Mouse (Mus musculus): ENCODE results near the gene Gga2. TPM values are rescaled to one million over a fixed set of nuclear protein-coding genes. Genes with fewer than 3 reads are reported as not detected.

Gene Gga2
- total and polyA plus RNA-seq, 3 experiments: 26.8 to 79.0 (median 27.4) TPM

DNA sequence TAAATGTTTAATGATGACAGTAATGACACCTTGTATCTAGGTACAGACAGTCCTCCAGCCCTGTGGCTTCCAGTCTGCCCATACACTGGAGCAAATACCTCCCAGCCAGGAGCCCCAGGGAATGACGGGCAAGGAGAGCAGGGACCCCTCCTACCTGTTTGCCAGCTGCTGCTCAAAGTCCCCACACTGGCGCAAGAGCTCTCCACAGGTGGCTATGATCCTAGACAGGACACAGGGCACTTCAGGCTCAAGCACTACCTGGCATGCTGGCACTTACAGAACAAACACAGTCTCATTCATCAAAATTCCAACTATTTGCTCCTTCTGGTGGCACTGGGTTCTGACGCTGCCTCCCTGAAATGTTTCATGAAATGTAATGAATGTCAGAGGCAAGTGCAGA lies 80.0 kb downstream of the Gga2 start:
- TF ChIP-seq MEF2A (IDR thresholded peaks at IDR 0.05; ENCODE audit: borderline replicate concordance, low read depth, low read length) (no peak), CTCF (conservative IDR thresholded peaks at IDR 0.05 in 1 of 2, IDR thresholded peaks at IDR 0.05 in 1 of 2; ENCODE audit: low read depth in 2 of 2, low read length in 2 of 2) (no peak), TBP (conservative IDR thresholded peaks at IDR 0.05; ENCODE audit: low read depth, low read length) (no peak), ZC3H11A (IDR thresholded peaks at IDR 0.05; ENCODE audit: low read depth, low read length) (no peak), TCF12 (IDR thresholded peaks at IDR 0.05; ENCODE audit: low read depth, low read length) (no peak), BHLHE40 (IDR thresholded peaks at IDR 0.05; ENCODE audit: low read depth, low read length) (no peak), RAD21 (IDR thresholded peaks at IDR 0.05; ENCODE audit: low read depth, low read length) (no peak), NRF1 (IDR thresholded peaks at IDR 0.05; ENCODE audit: low read depth, low read length) (no peak), HCFC1 (IDR thresholded peaks at IDR 0.05; ENCODE audit: low read depth, low read length) (no peak), IRF4 (IDR thresholded peaks at IDR 0.05; ENCODE audit: low read depth, low read length) (no peak), ZKSCAN1 (IDR thresholded peaks at IDR 0.05; ENCODE audit: borderline replicate concordance, low read depth, low read length) (no peak), ELF1 (IDR thresholded peaks at IDR 0.05; ENCODE audit: low read depth, low read length) (no peak), ETS1 (conservative IDR thresholded peaks at IDR 0.05; ENCODE audit: low read depth, low read length) (no peak)
- Histone ChIP-seq H3K4me1 (ENCODE audit: control insufficient read depth in 1 of 2, insufficient read depth in 2 of 2) (peaks cover 0 to 13% of the 10 kb centered on the region in 2 experiments; a peak in 1 of 4 replicates), H3K27ac (ENCODE audit: insufficient read depth, low read depth) (no peak overlapping the region), H3K4me3 (replicated peaks in 1 of 3; ENCODE audit: low read depth in 2 of 3, low read length in 2 of 3, poor library complexity in 1 of 3) (no peak overlapping the region), H3K9me3 (replicated peaks; ENCODE audit: low read length) (no peaks in the 10 kb centered on the region), H3K27me3 (replicated peaks) (no peaks in the 10 kb centered on the region), H3K36me3 (replicated peaks in 1 of 2; ENCODE audit: control insufficient read depth in 1 of 2, insufficient read depth in 1 of 2, low read length in 1 of 2) (peaks cover 18 to 78% of the 10 kb centered on the region in 2 experiments), H3K9ac (ENCODE audit: insufficient read depth, low read depth) (no peak overlapping the region), H3K79me2 (replicated peaks; ENCODE audit: control insufficient read depth, extremely low read depth, insufficient read depth, poor library complexity, severe bottlenecking) (no peaks in the 10 kb centered on the region), H3K4me2 (ENCODE audit: insufficient read depth, low read depth, poor library complexity, severe bottlenecking) (no peak overlapping the region)
- in situ Hi-C loops (cut with MboI; ENCODE audit: low pct_ligation_motif_present, low pct_unique_long_range_greater_than_20kb, low sequenced_read_pairs): no loop called here
- dilution Hi-C loops (cut with MboI; ENCODE audit: extremely low pct_ligation_motif_present, extremely low pct_unique_long_range_greater_than_20kb, low sequenced_read_pairs): no loop called here
- DNase-seq (ENCODE audit: extremely low read depth): no peak

DNA sequence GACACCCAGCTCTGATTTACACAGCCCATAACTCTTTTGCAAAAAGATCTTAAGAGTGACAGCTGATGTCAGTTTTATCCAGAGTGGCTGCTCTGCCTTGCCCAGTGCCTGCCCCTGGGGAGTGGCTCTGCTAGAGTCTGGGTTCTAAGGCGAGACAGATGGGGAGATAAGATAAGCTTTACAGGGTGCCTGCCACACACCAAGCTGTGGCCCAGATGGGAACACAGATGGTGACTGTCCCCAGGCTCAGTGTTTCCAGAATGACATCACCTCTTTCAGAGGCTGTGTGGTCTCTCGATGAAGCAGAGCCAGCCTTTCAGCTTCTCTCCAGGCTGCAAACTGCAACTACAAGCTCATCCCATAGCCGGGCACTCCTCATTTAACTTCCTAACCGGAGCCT lies 81.3 kb downstream of the Gga2 start:
- H3K36me3 ChIP-seq (replicated peaks in 1 of 2; ENCODE audit: control insufficient read depth in 1 of 2, insufficient read depth in 1 of 2, low read length in 1 of 2): peaks cover 27 to 86% of the 10 kb centered on the region in 2 experiments
- in situ Hi-C loops (cut with MboI; ENCODE audit: low pct_ligation_motif_present, low pct_unique_long_range_greater_than_20kb, low sequenced_read_pairs): no loop called here

More for the DNA sequence above, 81.3 kb downstream of the Gga2 start:
- no peak overlapping the region for H3K9ac ChIP-seq (ENCODE audit: insufficient read depth, low read depth)
- TF ChIP-seq ETS1 (conservative IDR thresholded peaks at IDR 0.05; ENCODE audit: low read depth, low read length): peak; percentile 48
- TF ChIP-seq JUN (IDR thresholded peaks at IDR 0.05; ENCODE audit: insufficient read depth, low read depth, low read length): peak; percentile 14; the same call in 1 of the 2 replicates
- TF ChIP-seq EP300 (IDR thresholded peaks at IDR 0.05; ENCODE audit: low read length): no peak
- TF ChIP-seq ZNF384 (IDR thresholded peaks at IDR 0.05; ENCODE audit: low read depth, low read length): no peak
- TF ChIP-seq MAFK (IDR thresholded peaks at IDR 0.05; ENCODE audit: insufficient replicate concordance, low read length): no peak
- TF ChIP-seq TCF12 (IDR thresholded peaks at IDR 0.05; ENCODE audit: low read depth, low read length): peak; percentile 17; the same call in 1 of the 2 replicates
- TF ChIP-seq KAT2A (IDR thresholded peaks at IDR 0.05; ENCODE audit: insufficient replicate concordance, low read length): no peak
- TF ChIP-seq UBTF (IDR thresholded peaks at IDR 0.05; ENCODE audit: low read depth, low read length): no peak
- no peak for TF ChIP-seq IRF4 (IDR thresholded peaks at IDR 0.05; ENCODE audit: low read depth, low read length)
- no peak for TF ChIP-seq HCFC1 (IDR thresholded peaks at IDR 0.05; ENCODE audit: low read depth, low read length)
- H3K9me3 ChIP-seq (replicated peaks; ENCODE audit: low read length): no peaks in the 10 kb centered on the region
- no peak overlapping the region for H3K4me3 ChIP-seq (replicated peaks in 1 of 3; ENCODE audit: low read depth in 2 of 3, low read length in 2 of 3, poor library complexity in 1 of 3)
- no peak overlapping the region for H3K4me2 ChIP-seq (ENCODE audit: insufficient read depth, low read depth, poor library complexity, severe bottlenecking)
- no peaks in the 10 kb centered on the region for H3K27me3 ChIP-seq (replicated peaks)
- H3K79me2 ChIP-seq (replicated peaks; ENCODE audit: control insufficient read depth, extremely low read depth, insufficient read depth, poor library complexity, severe bottlenecking): no peaks in the 10 kb centered on the region
- no peak overlapping the region for H3K27ac ChIP-seq (ENCODE audit: insufficient read depth, low read depth)
- peak; percentile 25 for DNase-seq (ENCODE audit: extremely low read depth)
- H3K4me1 ChIP-seq (ENCODE audit: control insufficient read depth in 1 of 2, insufficient read depth in 2 of 2): peaks cover 0 to 13% of the 10 kb centered on the region in 2 experiments; a peak in 1 of 4 replicates
- dilution Hi-C loops (cut with MboI; ENCODE audit: extremely low pct_ligation_motif_present, extremely low pct_unique_long_range_greater_than_20kb, low sequenced_read_pairs): no loop called here
